Mouse (Mus musculus) B cell, adult 62 days (primary cell): ENCODE data around the gene Naaladl1. TPM values are rescaled to one million over a fixed set of nuclear protein-coding genes. Genes with fewer than 3 reads are reported as not detected.

Experiments used
- total RNA-seq: library from RNA; stranded (reverse); gene quantifications from 4 replicates; pipeline ENCODE4 v1.2.4, GENCODE M21; 2023

Naaladl1 gene
- total RNA-seq, result not detected in 4 replicates

DNA sequence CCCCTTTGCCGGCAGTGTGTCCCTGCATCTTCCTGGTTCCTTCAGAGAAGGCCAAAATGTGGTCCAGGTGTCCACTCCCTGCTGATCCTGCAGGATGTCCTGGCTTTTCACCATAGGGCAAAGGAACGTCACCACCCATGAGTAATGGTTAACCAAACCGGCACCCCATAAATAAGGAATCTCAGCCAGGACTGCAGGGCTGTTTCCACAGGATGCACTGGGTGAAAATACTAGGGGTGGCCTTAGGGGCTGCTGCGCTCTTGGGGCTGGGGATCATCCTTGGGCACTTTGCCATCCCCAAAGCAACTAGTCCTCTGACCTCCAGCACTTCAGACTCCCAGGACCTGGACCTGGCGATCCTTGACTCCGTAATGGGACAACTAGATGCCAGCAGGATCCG, at the start of gene Naaladl1:
Gene Naaladl1, plus strand, starts transcription at position 197 of the 400 bp plus-strand sequence.

GRCm38 (mm10) chr19:6057313-6058096, 48.1 kb upstream of the Naaladl1 start, which contains the start of the genes Mrpl49 and Fau:
Gene Mrpl49 (minus strand): TSS chr19:6057785.
Gene Fau (plus strand): TSS chr19:6057844.

GRCm38 (mm10) chr19:6061021-6061533, 44.5 kb upstream of the Naaladl1 start, which contains the start of gene Znhit2:
Gene Znhit2 (plus strand): TSS chr19:6061192.

DNA sequence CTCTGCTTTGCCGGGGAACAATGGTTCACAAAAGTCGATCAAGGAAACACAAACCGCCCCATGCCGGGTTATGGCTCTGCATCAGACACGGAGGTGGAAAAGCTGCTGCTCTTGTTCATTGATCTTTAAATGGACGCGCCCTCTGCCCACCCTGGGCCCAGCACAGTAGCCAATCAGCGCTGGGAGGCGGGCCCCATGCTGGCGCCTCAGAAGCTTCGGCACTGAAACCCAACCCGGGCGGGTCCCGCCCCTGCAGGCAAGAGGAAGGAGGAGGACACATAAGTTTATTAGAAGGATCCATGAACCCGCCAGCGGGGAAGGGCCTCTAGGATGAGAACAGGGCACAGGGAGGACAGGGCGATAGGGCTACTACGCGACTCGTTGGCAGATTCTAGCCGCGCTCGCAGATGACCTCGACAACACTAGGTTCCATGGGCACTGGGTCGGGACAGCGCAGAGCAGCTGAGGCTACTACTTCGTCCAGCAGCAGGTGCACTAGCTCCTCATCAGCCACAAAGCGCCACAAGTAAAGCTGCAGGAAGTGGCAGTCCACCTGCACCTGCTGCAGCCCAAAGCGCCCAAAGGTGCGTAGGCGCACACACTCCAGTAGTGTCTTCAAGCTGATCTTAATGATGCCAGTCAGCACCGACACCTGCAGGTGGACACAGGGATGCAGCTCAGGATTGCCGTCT, 37.7 kb upstream of the Naaladl1 start, which contains the start of gene Tm7sf2:
Gene Tm7sf2, minus strand, starts transcription at position 650 of the 692 bp plus-strand sequence.

GRCm38 (mm10) chr19:6076564-6077393, 28.8 kb upstream of the Naaladl1 start, which contains the start of gene Vps51:
Gene Vps51 (minus strand): TSS chr19:6077231.

DNA sequence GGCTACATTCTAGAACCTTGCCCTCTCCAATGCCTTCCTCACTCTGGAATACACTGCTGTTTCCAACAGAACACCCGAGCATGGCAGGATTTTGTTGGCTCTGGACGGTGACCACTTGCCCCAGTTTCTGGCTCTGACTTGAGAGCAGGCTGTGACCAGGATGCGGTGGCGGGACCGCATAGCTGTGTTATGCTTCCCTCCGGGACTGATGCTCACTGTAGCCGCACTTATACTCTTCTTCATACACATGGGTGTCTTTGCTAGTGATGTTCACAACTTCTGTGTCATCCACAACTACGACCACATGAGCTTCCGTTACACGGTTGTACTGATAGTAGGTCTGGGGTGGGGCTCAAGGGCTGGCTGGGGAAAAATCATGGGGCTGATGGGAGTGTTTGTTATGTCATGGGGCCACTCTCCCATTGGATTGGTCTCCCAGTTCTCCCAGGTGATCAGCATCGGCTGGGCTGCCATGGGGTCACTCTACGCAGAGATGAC, 25.6 kb upstream of the Naaladl1 start, which contains the start of gene Tmem262:
Gene Tmem262, plus strand, starts transcription at position 51 of the 498 bp plus-strand sequence.

DNA sequence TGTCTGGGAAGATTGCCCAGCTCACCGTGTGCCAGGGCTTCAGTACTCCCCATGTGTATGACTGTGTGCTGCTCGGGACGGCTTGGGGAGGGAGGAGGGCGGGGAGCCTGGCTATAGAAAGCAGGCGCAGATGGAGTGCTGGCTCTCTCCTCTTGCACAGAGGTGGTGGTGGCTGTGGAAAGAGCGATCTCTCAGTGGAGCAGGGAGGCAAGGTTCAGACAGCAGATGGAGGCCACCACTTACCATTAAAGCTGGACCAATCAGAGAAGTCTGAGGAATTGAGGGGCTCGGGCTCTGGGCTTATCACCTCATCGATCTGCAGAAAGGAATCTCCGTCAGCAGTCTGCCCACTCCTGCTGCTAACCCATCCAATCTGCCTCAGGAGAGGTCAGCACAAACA, 23.4 kb upstream of the Naaladl1 start, which contains the start of gene Gm28374:
Gene Gm28374, minus strand, starts transcription at position 101 of the 400 bp plus-strand sequence.

DNA sequence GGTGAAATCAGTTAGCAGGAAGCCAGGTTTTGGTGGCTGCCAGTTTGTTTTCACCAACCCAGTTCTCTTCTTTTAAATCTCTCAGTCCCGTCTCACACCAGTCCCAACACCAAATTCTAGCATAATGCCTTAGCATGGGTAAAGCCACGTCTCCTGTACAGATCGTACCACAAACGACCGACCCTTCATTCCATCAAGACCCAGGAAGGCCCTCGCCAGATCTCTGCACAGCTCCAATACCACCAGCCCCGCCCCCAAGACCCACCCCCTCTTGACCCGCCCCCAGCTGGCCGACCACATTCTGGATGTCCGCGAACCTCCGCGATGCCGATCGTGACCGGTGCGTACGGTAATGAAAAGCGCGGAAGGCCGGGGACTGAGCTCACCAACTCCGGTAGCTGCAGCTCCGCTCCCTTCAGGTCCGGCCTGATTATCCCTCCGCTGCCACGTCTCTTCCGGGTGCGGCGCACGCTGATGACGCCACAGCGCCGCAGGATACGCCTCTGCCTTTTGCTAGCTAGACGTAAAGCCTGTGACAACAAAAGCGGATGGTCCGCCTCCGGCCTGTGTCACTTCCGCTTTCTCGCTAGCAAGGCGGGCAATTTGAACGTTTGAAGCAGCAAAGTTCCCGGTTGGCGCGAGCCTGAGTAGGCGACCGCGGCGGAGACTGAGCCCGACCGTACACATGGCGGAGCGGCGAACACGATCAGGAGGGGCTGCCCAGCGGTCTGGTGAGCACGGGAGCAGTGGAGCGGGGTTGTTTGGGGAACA, 20.9 kb upstream of the Naaladl1 start, which contains the start of the genes Zfpl1 and Cdca5:
Gene Zfpl1, minus strand, starts transcription at position 479 of the 771 bp plus-strand sequence.
Gene Cdca5, plus strand, starts transcription at position 506 of the 771 bp plus-strand sequence.

GRCm38 (mm10) chr19:6094119-6094518, 11.5 kb upstream of the Naaladl1 start, which contains the start of gene AC131692.1:
Gene AC131692.1 (plus strand): TSS chr19:6094419.

GRCm38 (mm10) chr19:6117986-6118676, 12.5 kb downstream of the Naaladl1 start, which contains the start of gene Sac3d1:
Gene Sac3d1 (minus strand): TSS chr19:6118650.

GRCm38 (mm10) chr19:6127760-6128341, 22.3 kb downstream of the Naaladl1 start, which contains the start of gene Snx15:
Gene Snx15 (minus strand): TSS chr19:6128304.

DNA sequence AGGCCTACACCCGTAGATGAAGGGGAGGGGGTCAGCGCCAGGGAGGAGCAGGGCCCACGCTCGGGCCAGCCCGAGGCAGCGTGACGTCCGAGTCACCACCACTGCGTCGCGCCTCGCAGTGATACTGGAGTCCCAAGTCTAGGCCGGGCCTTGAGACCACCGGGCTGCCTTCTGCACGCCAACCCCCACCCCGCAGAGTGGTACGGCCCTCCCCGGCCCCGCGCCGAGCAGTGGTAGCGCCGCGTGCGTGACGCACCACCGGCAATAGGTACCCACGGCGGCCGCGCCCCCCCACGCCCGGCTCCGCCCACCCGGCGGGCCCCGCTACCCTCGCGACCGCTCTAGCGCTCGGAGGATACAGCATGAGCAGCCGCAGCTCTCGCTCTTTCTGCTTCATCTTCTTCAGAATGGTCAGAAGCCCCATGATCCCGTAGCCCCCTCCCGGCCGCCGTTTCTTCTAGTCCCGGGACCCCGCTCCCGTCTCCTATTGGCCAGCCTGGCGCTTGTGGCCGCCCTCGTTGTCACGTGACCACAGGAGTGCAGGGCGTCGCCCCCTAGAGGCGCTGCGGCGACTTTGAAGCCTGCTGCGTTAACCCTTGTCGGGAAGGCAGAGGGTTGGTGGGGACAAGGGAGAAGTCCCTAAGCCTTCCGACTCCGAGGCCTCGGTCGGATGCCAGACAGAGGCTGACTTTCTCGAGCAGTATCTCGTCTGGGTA, 35.3 kb downstream of the Naaladl1 start, which contains the start of gene Batf2:
Gene Batf2, plus strand, starts transcription at position 306 of the 716 bp plus-strand sequence.

DNA sequence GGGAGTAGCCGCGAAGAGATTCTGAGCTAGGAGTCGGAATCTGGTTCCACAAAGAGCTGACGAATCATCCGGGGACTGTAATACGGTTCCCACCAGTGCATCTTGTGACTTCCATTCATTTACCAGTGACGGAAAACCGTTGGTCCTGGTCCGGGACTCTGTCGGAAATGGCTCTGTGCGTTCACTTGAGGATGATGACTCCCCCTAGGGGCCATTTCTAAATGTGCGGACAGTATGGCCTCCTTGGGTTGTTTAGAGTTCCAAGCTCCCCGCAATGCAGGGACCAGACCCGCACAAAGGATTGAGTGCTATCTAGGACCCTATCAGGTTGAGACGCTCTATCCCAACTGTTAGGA, 35.8 kb downstream of the Naaladl1 start, which contains the start of gene Arl2:
Gene Arl2, minus strand, starts transcription at position 155 of the 356 bp plus-strand sequence.

Other genes starting within 250 kb of the Naaladl1 start
- 33.0 to 43.6 TPM (median 39.5 TPM) in 4 replicates for gene Frmd8, start 230.5 kb upstream of the Naaladl1 start, total RNA-seq
- 17.1 to 24.8 TPM (median 22.9 TPM) in 4 replicates for gene Slc25a45, start 228.0 kb upstream of the Naaladl1 start, total RNA-seq
- gene Tigd3, start 211.6 kb upstream of the Naaladl1 start, total RNA-seq, result 1.8 to 2.4 TPM (median 2.4 TPM) in 4 replicates
- gene Dpf2, start 192.8 kb upstream of the Naaladl1 start, total RNA-seq, result 146 to 167 TPM (median 148 TPM) in 4 replicates
- 0.15 to 0.43 TPM (median 0.15 TPM) in 3 of 4 replicates, not detected in the other for gene Cdc42ep2, start 181.0 kb upstream of the Naaladl1 start, total RNA-seq
- gene Pola2, start 141.6 kb upstream of the Naaladl1 start, total RNA-seq, result 70.0 to 82.8 TPM (median 72.2 TPM) in 4 replicates
- gene Slc22a20, start 119.6 kb upstream of the Naaladl1 start, total RNA-seq, result not detected in 4 replicates
- gene Capn1, start 89.9 kb upstream of the Naaladl1 start, total RNA-seq, result 72.1 to 103 TPM (median 80.6 TPM) in 4 replicates
- gene Syvn1, start 59.2 kb upstream of the Naaladl1 start, total RNA-seq, result 154 to 181 TPM (median 166 TPM) in 4 replicates
- 15.2 to 17.2 TPM (median 15.8 TPM) in 4 replicates for gene Mrpl49, start 48.0 kb upstream of the Naaladl1 start, total RNA-seq
- 3,352 to 3,577 TPM (median 3,439 TPM) in 4 replicates for gene Fau, start 47.9 kb upstream of the Naaladl1 start, total RNA-seq
- 10.8 to 13.2 TPM (median 12.5 TPM) in 4 replicates for gene Znhit2, start 44.6 kb upstream of the Naaladl1 start, total RNA-seq
- gene Tm7sf2, start 37.4 kb upstream of the Naaladl1 start, total RNA-seq, result 9.1 to 13.6 TPM (median 10.5 TPM) in 4 replicates
- gene Vps51, start 28.6 kb upstream of the Naaladl1 start, total RNA-seq, result 94.8 to 109 TPM (median 102 TPM) in 4 replicates
- not detected in 4 replicates for gene Tmem262, start 25.7 kb upstream of the Naaladl1 start, total RNA-seq
- gene Gm28374, start 23.5 kb upstream of the Naaladl1 start, total RNA-seq, result not detected in 4 replicates
- gene Zfpl1, start 20.8 kb upstream of the Naaladl1 start, total RNA-seq, result 50.9 to 56.9 TPM (median 54.3 TPM) in 4 replicates
- 1.4 to 2.8 TPM (median 1.8 TPM) in 4 replicates for gene Cdca5, start 20.8 kb upstream of the Naaladl1 start, total RNA-seq
- gene AC131692.1, start 11.4 kb upstream of the Naaladl1 start, total RNA-seq, result 0.81 TPM in 1 of 4 replicates, not detected in the others
- gene Sac3d1, start 12.9 kb downstream of the Naaladl1 start, total RNA-seq, result 6.4 to 8.9 TPM (median 8.8 TPM) in 4 replicates
- 31.0 to 37.8 TPM (median 33.7 TPM) in 4 replicates for gene Snx15, start 22.5 kb downstream of the Naaladl1 start, total RNA-seq
- gene Batf2, start 35.2 kb downstream of the Naaladl1 start, total RNA-seq, result not detected in 4 replicates
- 27.2 to 31.2 TPM (median 29.9 TPM) in 4 replicates for gene Arl2, start 35.8 kb downstream of the Naaladl1 start, total RNA-seq
- gene Majin, start 78.6 kb downstream of the Naaladl1 start, total RNA-seq, result not detected in 4 replicates
- gene Gpha2, start 120.6 kb downstream of the Naaladl1 start, total RNA-seq, result not detected in 4 replicates
- gene Ppp2r5b, start 130.1 kb downstream of the Naaladl1 start, total RNA-seq, result 24.9 to 26.1 TPM (median 25.8 TPM) in 4 replicates
- 179 to 210 TPM (median 199 TPM) in 4 replicates for gene Atg2a, start 135.9 kb downstream of the Naaladl1 start, total RNA-seq
- gene Ehd1, start 170.9 kb downstream of the Naaladl1 start, total RNA-seq, result 271 to 293 TPM (median 280 TPM) in 4 replicates
- 13.0 to 21.1 TPM (median 19.9 TPM) in 4 replicates for gene Cdc42bpg, start 200.7 kb downstream of the Naaladl1 start, total RNA-seq
- gene Men1, start 229.2 kb downstream of the Naaladl1 start, total RNA-seq, result 31.5 to 38.7 TPM (median 34.4 TPM) in 4 replicates
- gene Map4k2, start 235.4 kb downstream of the Naaladl1 start, total RNA-seq, result 580 to 628 TPM (median 615 TPM) in 4 replicates